Mouse (Mus musculus) retina, postnatal 1 day (tissue): ENCODE results near the gene Kif19a.

Source experiments
- DNase-seq: peaks from one replicate; pipeline ENCODE4 v3.0.0-alpha.2; 2012

Gene Kif19a

DNA sequence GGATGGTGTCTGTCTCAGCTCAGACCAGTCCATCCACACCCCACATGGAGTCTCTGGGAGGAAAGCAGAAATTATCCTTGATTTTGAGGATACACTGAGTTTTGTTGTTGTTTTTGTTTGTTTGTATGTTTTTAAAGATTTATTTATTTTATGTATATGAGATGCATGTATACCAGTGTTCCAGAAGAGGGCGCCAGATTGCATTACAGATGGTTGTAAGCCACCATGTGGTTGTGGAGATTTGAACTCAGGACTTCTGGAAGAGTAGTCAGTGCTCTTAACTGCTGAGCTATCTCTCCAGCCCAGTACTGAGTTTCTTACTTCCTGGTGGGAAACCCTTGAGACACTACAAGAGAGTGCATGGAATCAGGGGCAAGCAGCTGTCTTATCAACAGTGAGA is 44.2 kb downstream of the Kif19a start:
- DNase-seq: no peak

DNA sequence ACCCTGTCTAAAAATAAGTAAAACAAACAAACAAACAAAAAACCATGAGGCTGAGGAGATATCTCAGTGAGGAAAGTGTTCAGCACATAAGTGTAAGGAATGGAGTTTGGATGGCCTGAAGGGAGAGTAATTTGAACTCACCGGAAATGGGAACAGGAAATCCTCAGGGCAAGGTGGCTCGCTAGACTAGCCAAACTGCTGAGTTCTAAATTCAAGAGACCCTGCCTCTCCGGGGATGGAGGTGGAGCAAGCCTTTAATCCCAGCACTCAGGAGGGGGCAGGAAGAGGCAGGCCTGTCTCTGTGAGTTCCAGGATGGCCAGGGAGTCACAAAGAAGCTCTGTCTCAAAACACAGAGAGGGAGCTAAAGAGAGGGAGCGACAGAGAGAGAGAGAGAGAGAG is 45.2 kb downstream of the Kif19a start:
- DNase-seq: no peak

DNA sequence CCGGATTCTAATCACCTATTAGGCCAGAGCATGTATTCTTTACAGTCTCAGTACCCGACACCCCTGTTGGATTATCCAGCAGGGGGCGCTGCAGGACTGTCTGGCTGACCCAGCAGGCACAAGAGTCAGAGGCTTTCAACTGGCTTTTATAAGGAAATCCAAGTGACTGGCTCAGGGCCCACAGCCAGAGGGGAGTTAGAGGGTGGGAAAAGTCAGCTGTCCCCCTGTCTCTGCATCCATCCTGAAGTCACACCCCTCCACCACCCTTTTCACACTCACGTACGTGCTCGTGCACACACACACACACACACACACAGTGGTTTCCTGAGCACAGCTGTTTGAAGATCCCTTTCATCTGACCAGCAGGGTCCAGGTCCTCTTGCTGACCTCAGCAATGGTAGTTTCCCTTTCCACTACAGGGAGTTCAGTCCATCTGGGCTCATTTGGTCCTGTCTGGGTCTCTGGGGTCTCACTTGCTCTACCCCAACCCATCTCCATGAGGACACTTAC is 47.6 kb downstream of the Kif19a start:
- DNase-seq: peak; percentile 90

DNA sequence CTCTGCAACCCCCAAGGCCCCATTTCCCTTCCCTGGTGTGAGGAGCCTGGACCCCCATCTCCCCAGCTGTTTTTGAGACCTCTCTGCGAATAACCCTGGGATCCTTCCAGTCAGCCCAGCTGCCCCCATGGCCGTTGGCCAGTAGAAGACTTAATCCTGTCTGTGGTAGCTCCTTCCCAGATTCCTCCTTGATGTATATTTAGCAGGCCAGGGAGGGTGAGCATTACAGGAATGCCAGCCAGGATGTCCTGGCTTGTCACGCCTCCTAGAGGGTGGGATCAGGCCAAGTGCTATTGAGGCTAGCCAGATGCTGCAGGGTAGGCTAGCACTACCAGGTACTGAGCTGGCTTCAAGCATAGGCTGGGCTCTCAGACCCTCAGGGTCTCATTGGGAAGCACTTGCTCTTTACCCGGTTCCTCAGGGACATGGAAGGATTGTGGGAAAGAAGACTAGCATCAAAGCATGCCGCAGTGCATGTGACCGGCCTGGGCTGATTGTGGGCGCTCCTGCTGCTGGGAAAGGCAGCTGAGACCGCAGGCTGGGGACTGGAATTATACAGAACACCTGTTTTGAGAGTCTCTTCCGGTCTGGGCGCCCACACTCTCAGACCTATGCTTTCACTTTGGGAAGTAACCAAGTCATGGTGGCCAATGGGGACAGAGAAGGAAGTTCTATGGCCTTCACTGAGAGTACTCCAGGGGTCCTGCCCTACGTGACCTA is 49.8 kb downstream of the Kif19a start:
- no peak for DNase-seq

DNA sequence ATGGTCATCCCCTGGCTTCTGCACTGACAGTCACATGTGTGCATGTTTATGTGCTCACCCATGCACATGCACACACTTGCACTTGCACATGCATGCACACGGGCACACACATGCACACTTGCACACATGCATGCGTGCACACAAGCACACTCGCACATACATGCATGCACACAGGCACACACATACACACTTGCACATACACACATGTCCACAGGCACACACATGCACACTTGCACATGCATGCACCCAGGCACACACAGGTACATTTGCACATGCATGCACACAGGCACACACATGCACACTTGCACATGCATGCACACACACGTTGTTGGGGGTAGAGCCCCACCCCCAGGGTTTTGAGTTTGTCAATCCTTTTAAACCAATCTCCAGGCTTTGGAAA is 51.7 kb downstream of the Kif19a start:
- no peak for DNase-seq

DNA sequence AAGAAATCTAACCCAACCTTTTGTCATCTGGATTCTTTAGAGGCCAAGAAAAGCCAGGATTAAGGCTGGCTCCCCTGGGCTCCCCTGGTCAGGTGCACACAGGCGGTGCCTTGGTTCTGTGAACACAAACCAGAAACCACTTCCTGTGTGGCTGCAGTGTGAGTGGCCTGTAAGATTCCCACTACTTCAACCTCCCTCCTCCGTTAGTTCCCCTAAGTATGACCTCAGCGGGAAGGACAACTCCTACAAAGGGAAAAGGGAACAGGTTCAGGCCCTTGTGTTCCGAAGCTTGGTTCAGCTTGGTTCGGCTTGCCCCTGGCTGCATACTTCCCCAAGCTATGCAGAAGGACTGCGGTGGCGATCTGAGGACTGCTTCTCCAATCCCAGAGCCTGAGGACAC is 53.0 kb downstream of the Kif19a start:
- no peak for DNase-seq

DNA sequence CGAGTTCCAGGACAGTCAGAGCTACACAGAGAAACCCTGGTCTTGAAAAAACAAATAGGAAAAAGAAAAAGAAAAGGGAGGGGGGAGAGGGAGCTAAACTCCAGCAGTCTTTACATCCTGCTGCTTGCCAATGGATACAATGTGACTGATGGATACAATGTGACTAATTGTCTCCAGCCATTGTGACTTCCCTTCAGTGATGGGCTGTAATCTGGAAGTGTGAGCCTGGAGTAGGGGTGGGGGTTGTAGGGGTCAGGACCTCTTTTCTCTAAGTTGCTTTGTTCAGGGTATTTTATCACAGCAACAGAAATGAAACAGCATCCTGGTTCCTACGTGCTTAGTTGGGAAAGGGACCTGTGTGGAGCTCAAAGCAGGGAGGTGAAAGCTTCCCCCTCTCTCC is 53.9 kb downstream of the Kif19a start:
- no peak for DNase-seq

DNA sequence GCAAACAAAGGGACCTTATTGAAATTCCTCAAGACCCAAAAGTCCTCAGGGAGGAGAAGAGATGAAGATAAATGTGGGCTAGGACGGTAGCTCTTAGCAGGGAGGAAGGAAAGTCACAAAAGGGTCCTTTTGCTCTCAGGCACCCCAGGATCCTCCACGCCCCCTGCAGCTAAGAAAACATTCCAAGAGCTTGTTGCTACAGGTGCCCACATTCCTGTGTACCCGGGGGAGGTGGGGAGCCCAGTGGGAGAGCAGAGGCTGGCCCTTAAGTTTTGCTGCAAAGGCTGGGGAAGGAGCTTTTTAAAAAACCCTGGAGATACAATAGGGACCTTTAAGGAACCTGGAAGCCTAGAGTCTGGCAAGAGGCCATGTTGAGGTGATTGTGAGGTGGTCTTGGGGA is 55.3 kb downstream of the Kif19a start:
- DNase-seq: no peak

DNA sequence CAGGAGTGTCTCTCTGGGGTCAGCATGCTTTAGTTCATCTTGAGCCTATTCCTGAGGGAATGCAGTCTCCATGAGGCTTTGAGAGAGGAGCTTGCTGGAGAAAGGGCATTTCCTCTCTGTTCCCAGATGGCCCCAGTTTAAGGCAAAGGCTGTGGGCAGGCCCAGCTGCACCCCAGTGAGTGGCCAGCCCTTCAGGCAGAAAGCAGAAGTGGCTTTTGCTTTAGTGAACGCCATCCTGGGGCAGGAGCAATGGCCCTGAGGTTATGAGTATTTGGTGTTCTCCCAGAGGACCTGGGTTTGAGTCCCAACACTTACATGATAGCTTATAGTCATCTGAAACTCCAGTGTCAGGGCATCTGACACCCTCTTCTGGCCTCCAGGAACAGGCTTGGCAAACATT is 56.1 kb downstream of the Kif19a start:
- no peak for DNase-seq

DNA sequence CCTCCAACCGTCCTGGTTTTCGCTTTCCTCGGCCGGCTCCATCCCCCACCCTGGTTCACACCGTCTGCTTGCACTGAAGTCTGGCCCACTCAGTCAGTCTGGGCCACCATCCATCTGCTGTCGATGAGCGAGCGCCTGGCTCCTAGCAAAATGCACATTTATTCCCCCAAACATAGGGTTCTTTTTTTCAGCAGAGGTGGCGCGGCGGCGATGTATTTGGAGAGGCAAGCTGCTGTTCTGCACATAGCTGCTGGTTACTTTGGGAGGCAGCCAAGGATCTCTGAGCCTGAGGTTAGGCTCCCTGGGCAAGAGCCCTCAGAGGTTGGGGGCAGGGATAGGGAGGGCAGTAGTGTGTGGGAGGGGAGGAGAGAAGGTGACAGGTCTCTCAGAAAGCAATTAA is 57.5 kb downstream of the Kif19a start:
- no peak for DNase-seq

DNA sequence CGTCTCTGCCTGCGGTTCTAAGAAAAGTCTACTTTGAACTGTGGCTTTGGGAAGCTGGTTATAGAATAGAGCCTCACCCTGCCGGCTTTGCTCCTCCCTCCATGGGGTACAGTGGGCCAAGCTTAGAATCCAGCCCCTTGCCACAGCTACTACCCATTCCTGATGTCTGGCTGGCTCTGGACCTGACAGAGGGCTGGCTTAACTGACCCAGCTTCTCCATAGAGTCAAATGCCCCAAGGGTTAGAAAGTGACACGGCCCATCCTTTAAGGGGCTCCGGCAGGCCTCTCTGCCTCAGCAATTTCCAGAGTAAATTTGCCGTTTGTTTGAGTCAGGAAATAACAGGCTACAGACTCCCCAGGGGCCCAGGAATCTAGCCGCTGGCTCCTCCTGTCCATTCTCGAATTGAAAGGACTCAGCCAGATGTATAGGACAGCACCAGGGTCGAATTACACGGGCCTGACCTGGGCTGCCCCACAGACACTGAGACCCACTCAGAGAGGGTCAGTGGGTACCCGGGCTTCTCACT is 58.1 kb downstream of the Kif19a start:
- DNase-seq: no peak

DNA sequence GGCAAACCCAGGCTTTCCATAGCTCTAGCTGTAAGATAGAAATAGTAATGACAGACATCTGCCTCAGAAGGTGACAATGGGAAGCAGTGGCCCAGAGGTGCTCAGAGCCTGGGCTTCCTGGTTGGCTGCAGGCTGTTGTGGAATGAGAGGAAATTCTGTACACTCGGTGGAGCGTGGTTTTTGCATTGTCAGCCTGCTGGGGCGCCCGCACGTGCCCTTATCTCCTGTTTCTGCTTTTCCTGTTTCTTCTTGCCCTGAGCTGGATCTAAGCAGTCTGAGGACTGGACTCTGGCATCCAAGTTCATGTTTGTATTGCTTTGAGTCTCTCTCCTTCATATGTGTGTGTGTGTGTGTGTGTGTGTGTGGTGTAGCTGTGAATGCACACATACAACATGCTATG is 61.5 kb downstream of the Kif19a start:
- no peak for DNase-seq

DNA sequence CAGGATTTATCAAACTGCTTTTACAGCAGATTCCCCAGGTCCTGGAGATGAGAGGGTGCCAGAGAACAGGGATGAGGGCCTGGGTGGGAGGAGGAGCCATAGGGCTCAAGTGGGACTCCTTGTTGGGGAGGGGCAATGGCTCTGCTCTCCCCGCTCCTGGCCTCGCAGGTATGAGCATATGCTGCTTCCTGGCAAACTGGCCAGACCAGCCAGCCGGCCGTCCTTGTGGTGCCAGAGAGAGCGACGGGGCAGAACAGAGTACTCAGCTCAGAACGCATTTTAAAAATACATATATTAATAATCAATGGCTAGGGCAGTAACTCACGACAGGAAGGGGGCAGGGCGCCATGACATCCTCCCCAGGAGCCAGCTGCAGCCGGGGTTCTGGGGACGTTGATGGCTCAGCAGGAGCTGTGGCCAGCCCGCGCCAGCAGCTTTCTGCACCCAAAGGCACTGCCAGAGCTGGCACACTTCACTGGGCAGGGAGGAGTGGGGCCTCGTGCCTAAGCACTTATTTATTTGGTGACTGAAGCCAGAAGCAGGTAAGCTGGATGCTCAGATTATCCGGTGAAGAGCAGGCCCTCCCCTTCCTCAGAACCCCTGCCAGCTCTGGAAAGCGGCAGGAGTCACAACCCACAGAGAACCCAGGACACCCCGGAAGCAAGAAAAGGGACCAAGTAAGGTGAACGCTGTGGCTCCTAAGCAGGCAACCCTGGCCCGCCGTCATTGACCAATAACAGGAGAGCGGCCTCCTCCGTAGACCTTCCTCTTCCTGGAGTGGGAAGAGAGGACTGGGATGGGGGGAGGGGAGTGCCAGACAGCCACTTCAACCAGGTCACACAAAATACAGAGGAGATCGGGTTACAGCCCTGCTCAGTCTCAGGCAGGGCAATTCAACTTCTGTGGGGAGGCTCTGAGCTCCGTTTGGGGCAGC is 64.6 kb downstream of the Kif19a start:
- peak; percentile 84 for DNase-seq

DNA sequence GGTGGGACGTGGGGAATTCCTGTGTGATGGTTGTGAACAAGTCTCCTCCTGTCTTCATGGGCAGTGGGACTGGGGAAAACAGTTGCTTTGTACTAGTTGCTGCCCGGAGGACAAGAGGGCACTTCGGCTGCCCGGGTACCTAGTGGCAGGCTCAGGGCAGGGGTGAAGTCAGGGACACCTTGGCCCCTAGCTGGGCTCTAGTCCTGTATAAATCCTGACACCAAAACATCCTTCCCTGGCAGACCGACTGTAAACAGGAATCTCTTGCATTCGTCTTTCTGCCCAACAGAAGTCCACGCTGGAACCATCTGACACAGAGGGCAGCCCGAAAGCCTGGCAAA is 65.2 kb downstream of the Kif19a start:
- DNase-seq: no peak

DNA sequence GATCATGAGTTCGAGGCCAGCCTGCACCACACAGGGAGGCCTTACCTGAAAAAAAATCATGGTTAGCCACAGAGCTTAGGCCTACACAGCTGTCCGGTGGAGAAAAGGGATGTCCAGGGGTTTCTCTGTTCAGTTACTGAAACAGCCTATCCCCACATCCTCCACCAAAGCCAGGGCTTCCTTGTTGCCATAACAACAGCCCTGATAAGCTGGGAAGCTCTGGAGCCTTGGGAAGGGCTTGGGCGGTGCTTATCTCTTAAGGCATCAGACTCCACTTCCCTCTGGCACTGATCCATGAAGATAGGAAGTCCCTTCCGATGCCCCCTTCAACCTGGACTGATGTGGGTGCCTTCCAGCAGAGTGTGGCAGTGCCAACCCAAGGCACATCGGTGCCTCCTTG is 68.0 kb downstream of the Kif19a start:
- DNase-seq: peak; percentile 63
